Mouse (Mus musculus): ENCODE measurements around the gene Mfrp.

- TF ChIP-seq GABPA (IDR thresholded peaks at IDR 0.05; ENCODE audit: low read depth, low read length) (no peak), ELF1 (IDR thresholded peaks at IDR 0.05; ENCODE audit: low read depth, low read length) (no peak)
These were observed 25.2 kb downstream of the Mfrp start for GRCm38 (mm10) chr9:44126746-44127145.
